Mouse (Mus musculus): ENCODE measurements at regions not wholly inside any gene's neighbourhood (a gene's known extent, or its start where the extent isn't known, plus 50 kb on each side); places are given as distances from the start of the nearest gene placed in this dataset.

- TF ChIP-seq CTCF (IDR thresholded peaks at IDR 0.05; ENCODE audit: low read depth) (no peak), EP300 (IDR thresholded peaks at IDR 0.05; ENCODE audit: low read depth) (no peak)
These were observed 53.4 kb upstream of the Sgk1 start for GRCm38 (mm10) chr10:21828432-21829061.

All from liver, embryonic 14.5 days (tissue).